Mouse (Mus musculus): ENCODE results near the gene Zfp78.
"Not testable (repeated sequence)": the region's sequence is repeated elsewhere in the genome, so short reads cannot be mapped to it uniquely, and the experiment has no call there.

Gene Zfp78

DNA sequence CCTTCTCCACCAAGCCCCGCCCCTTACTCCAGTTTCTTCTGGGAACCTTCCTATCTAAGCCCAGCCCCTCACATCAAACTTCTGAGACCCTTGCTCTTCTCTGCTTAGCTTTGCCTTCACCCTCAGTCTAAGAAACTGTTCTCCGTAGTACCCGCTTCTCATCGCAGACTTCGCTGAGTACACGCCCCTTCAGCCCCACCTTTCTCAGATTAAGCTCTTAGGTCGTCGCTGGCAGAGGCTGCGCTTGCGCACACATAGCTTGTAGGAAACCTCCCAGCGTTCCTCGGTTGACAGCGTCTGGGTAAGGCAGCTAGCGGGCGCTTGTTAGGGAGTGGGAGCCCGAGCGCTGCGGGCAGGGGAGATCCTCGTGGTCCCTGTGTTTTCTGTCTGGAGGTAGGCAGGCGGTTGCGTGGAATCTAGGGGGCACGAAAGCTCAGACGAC is at the start of gene Zfp78:
Zfp78 (plus strand) TSS at position 234 of the 442 bp plus-strand sequence.
- peak in 1 of 2 experiments; percentile 29 for DNase-seq (ENCODE audit: low read depth in 1 of 2, low spot score in 2 of 2)

DNA sequence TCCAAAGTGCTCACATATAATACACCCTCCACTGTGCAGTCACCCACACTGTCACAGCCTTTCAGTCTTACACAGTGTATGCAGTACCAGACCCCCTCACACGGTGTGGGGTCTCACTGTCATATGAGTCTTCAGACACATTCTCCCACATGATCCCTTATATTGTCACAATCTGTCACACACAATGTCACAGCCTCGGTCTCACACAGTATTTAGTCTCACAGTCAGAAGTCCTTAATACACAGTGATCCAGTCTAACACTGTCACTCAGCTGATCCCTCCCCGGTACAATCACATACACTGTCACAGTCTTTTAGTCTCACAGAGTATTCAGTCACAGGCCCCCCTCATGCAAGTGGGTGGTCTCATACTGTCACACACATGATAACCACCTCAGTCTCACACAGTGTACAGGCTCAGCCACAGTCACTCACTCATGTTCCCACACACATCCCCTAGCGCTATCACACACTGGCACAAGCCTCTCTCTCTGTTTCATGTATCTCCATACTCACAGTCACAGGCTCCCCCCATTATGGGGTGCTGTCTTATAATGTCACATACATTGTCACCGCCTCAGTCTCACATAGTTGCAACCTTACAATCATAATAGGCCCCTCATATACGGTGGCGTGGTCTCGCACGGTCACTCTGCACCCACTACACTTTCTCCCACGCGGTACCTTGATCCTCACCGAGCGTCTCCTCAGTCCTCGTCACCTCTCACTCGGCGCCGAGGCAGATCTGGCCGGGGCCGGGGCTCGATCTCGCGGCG is 32.4 kb upstream of the Zfp78 start:
- DNase-seq (ENCODE audit: low read depth in 1 of 2, low spot score in 2 of 2): no peak

DNA sequence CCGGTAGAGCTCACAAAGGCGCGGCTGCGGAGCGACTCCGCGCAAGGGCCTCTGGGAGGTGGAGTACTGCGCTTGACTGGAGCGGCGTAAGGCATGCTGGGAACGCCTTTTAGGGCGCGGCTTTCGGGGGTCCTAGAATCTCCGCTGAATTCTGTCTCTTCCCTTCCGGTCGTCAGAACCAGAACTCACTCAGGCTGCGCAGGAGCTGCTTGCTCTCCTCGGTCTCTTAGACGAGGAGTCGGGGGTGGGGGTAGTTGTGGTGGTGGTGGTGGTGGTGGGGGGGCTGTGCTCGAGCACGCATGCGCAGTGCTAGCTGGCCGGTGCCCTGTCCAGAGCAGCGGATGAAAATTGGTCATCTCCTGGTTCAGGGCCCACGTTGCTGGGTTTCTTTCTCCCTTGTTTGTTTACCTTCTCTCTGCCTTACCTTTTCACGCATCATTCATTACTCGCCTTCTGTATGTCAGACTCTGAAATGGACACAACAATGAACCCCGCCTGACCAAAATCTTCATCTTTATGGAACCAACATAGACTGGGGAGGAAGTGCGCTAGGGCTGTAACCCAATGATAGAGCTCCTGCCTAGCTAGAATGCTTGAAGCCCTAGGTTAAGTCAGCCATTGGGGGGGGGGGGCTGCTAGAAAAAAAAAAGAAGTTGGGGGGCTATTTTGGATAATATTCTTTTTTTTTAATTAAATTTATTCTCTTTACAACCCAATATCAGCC is 31.7 kb upstream of the Zfp78 start, which contains the start of gene Zfp583:
Zfp583 (minus strand) TSS at position 53 of the 724 bp plus-strand sequence.
- DNase-seq (ENCODE audit: low read depth in 1 of 2, low spot score in 2 of 2): peak; percentile 11 to 45

DNA sequence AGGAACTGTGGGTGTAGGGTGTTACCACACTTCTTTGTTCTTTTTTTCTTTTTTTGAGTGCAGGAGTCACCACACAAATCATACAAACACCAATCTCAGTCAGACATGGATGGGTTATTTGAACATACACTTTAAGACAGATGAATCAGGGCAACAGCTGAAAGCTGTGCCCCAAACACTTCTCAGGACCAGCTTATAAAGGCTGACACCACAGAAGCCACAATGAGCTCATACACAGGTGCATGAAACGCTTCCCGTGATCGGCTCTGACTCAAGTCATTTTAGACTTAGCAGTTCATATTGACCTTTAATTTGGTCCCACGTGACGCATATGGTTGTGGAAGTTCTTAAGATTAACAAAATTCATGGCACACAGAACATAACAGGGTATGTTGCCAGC is 23.2 kb upstream of the Zfp78 start:
- no peak for DNase-seq (ENCODE audit: low read depth in 1 of 2, low spot score in 2 of 2)

DNA sequence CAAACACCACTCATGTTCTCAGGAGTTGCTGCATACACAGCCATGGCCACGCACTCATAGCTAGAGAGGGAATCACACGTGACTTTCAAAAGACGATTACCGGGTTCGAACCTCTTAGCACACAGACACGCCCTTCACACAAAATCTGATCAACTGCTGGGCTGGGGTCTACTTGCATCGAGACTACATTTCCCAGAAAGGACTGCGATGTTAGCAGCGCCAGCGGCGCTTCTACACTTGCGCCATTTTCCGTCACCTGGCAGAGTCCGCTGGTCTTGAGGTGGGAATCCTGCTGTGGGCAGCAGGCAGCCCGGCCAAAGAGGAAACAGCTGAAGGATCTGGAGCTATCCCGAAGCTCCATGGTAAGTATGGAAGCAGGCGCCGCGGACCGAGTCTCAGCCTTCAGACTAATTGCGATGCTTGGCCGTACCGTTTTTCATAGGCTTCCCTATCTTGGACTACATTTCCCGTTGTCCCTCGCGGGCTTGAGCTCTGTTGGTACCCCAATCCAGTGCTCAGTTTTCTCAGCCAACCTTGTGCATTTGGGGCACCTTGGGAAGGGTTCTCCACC is 19.5 kb upstream of the Zfp78 start, which contains the start of gene Gm3854:
Gm3854 (plus strand) TSS at position 259 of the 571 bp plus-strand sequence.
- no peak for DNase-seq (ENCODE audit: low read depth in 1 of 2, low spot score in 2 of 2)

DNA sequence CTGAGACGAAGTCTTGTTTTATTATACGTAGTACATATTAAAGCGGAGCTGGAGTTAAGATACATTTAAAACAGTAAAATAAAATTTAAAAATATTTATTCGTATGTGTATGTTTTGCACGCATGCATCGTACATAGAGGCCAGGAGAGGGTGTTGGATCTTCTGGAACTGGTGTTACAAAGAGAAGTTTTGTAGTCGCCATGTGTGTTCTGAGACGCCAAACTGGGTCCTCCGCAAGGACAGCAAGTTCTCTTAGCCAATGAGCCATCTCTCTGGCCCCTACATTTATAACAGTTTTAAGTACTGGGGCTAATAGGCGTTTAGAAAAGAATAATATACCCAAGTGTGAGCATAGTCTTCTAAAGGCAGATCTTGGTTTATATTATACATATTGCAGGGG is 19.0 kb upstream of the Zfp78 start:
- no peak for DNase-seq (ENCODE audit: low read depth in 1 of 2, low spot score in 2 of 2)

DNA sequence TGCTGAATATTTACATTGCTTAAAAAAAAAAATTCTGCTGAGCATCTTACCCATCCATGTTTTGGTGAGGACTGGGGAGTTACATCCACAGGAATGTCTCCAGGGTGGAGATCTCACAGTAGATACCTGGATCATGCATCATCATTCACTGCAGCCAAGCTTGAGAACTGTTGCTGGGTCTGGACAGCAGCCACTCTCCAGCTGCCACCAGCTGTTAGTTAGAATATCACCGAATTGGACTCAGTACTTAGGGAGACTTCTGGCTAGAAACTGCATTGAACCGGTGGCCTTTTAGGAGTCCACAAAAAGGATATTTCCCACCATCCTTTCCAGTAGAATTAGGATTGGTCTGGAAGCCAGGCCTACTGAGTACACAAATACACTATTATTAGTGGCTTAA is 5.0 kb upstream of the Zfp78 start:
- no peak for DNase-seq (ENCODE audit: low read depth in 1 of 2, low spot score in 2 of 2)

DNA sequence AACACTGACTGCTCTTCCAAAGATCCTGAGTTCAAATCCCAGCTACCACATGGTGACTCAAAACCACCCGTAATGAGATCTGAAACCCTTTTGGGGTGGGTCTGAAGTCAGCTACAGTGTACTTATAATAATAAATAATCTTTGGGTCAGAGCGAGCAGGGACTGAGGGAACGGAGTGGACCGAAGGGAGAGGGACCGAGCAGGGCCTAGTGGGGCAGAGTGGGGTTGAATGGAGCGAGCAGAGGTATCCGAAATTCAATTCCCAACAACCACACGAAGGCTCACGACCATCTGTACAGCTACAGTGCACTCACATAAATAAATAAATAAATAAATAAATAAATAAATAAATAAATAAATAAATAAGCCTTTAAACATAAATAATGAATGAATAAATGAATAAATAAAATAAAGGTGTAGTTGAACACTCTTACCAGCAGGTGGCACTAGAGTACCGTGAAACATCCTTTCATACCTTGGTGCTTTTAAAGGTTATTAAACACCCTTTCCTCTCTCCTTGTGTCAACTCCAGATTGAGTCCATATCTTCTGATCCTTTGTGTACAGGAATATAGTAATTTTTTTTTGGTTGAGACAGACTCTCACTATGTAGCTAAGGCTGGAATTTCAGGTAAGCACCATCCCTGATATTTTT is 4.0 kb upstream of the Zfp78 start:
- DNase-seq (ENCODE audit: low read depth in 1 of 2, low spot score in 2 of 2): no peak

DNA sequence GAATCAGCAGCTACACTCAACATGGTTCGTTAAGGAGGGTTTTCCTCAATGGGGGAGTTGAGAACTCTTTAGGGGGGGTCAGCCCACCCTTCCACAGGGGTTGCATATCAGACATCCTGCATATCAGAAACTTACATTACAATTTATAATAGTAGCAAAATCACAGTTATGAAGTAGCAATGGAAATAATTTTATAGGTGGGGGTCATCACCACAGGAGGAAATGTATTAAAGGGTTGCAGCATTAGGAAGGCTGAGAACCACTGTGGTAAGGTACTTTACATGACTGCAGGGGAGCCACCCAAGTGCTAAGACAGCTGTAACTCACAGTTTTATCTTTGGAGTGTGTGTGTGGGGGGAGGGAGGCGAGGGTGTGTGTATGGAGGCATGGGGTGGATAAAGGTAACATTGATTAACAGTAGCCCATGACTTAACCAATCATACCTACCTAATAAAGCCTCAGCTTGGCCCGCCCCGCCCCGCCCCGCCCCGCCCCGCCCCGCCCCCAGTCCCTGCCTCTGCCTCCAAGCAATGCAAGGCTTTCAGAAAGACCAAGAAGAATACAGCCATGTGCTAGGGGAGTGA is 2.5 kb upstream of the Zfp78 start:
- DNase-seq (ENCODE audit: low read depth in 1 of 2, low spot score in 2 of 2): no peak

DNA sequence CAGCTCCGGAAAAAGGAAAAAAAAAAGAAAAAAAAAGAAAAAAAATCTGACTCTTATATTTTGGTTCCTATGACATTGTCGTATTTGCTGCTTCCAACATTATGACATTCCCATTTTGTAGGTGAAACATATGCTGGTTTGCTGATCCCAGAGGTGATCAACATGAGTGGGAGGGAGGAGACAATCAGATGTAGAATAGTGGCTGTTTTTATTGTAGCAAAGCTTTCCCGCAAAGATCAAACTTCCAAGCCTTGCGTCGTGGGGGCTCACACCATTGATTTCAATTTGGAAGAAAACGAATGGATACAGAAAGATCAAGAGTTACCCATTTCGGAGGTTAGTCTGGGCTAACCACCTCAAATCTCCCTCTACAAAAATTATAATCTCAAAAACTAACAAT is 1.3 kb upstream of the Zfp78 start:
- DNase-seq (ENCODE audit: low read depth in 1 of 2, low spot score in 2 of 2): no peak

DNA sequence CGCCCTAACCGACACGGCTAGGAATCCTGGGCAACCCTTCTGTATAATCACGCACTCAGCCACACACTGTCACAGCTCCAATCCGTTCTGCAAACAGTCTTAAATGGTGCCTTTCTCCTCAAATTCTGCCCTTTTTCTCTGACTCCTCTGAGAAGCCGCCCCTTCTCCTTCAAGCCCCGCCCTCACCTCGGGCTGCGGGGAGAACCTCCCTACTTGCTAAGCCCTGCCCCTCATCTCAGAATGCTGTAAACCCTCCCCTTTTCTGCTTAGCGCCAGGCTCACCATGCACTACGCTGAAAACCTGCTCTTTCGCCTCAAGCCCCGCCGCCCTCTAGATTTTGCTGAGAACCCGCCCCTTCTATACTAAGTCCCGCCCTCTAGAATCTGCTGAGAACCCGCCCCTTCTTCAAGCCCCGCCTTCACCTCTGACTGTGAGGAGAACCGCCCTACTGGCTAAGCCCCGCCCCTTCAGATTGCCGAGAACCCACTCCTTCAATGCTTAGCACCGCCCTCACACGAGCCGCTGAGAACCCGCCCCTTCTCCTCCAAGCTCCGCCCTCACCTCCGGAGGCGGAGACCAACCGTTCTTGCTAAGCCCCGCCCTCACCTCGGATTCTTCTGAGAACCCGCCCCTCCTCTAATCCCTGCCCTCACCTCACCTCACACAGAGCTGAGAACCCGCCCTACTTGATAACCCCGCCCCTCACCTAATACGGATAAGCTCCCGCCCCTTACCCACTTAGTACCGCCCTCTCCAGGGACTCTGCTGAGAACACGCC is 623 bp upstream of the Zfp78 start:
- peak; percentile 93 to 97 for DNase-seq (ENCODE audit: low read depth in 1 of 2, low spot score in 2 of 2)

DNA sequence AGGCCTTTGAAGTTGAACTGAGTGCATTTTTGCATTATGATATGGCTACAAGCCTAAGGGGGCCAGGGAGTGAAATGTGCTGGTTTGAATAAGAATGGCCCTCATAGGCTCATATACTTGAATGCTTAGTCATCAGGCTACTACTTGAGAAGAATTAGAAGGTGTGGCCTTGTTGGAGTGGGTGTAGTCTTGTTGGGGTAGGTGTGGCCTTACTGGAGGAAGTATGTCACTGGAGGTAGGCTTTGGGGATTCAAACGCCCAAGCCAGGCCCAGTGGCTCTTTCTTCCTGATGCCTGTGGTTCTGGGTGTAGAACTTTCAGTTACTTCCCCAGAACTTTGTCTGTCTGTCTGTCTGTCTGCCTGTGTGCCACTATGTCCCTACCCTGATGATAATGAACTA is 1.7 kb downstream of the Zfp78 start:
- no peak for DNase-seq (ENCODE audit: low read depth in 1 of 2, low spot score in 2 of 2)

DNA sequence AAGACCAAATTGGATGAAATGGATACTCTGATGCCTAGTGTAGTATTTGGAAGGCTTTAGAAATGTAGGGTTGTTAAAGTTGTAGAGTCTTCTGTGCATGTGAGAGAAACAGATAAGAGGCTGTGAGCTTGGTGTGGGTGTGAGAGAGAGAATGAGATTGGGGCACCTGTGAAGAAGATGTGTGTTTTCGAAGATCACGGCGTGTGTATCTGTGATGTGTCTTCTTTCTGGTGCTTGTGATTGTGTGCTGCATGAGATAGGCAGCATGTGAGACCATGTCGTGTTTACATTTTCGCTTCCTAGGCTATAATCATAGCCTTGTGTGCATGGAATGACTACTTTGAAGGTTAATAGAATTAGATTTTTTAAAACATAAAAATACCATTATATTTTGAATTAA is 4.1 kb downstream of the Zfp78 start:
- no peak for DNase-seq (ENCODE audit: low read depth in 1 of 2, low spot score in 2 of 2)

DNA sequence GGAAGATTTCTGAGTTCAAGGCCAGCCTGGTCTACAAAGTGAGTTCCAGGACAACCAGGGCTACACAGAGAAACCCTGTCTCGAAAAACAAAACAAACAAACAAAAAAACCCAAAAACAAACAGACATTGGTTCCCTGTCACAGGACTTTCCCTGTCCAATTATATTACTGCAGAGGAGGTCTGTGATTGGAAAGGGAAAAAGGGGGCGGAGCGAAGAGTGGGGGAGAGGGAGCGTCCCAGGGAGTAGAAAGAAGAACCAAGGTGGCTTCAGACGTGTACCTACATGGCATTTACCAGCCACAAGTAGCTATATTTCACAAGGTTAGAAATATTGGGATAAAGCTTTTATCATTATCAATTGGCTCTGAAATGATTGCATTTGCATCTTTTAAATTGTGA is 5.1 kb downstream of the Zfp78 start:
- not testable (repeated sequence) for DNase-seq (ENCODE audit: low read depth in 1 of 2, low spot score in 2 of 2)

DNA sequence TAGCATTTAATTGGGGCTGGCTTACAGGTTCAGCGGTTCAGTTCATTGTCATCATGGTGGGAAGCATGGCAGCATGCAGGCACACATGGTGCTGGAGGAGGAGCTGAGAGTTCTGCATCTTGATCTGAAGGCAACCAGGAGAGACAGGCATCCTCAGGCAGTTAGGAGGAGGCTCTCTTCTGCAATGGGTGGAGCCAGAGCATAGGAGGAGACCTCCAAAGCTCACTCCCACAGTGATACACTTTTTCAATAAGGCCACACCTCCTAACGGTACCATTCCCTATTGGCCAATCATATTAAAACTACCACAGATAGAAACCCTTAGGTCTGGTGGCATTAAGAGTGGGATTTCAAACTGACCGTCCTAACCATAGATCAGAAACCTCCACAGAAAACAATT is 6.4 kb downstream of the Zfp78 start:
- no peak for DNase-seq (ENCODE audit: low read depth in 1 of 2, low spot score in 2 of 2)

DNA sequence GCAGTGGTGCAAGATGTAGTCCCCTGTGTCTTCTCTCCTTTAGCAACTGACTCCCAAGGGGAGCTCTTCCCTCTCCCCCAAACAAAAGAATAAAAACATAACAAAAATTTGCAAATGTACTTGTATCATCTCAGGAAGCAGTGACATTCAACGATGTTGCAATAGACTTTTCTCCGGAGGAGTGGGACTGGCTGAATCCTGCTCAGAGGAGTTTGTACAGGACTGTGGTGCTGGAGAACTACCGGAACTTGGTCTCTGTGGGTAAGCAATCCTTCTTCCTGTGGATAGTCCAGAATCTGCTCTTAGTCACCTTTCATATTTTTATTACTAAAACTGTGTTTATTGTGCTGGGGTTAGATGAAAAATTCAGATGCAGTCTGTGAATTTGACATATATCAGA is 9.9 kb downstream of the Zfp78 start:
- DNase-seq (ENCODE audit: low read depth in 1 of 2, low spot score in 2 of 2): no peak

DNA sequence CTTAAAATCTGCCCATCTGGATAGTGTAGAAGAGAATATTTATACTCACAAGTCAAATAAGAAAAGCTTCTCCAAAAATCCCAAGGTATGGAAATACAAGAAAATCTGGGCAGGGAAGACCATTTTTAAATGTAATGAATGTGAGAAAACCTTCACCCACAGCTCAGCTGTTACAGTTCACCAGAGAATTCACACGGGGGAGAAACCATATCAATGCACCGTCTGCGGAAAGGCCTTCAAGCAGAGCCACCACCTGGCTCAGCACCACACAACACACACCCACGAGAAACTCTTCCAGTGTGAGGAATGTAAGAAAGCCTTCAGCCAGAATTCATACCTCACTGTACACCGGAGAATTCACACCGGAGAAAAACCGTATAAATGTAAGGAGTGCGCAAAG is 15.4 kb downstream of the Zfp78 start:
- DNase-seq (ENCODE audit: low read depth in 1 of 2, low spot score in 2 of 2): no peak

DNA sequence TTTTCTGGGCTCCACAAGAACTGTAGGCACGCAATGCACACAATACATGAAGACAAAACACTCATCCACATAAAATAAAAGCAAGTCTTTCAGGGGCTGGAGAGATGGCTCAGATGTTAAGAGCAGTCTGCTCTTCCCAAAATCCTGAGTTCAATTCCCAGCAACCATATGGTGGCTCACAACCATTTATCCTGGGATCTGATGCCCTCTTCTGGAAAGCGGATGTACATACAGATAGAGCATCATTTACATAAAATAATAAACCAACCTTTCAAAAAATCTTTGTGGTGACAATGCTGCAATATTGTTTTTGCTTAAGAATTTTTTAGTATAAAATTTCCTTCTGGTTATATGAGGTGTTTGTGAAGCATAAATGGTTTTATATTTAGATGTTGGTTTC is 18.4 kb downstream of the Zfp78 start:
- no peak for DNase-seq (ENCODE audit: low read depth in 1 of 2, low spot score in 2 of 2)

DNA sequence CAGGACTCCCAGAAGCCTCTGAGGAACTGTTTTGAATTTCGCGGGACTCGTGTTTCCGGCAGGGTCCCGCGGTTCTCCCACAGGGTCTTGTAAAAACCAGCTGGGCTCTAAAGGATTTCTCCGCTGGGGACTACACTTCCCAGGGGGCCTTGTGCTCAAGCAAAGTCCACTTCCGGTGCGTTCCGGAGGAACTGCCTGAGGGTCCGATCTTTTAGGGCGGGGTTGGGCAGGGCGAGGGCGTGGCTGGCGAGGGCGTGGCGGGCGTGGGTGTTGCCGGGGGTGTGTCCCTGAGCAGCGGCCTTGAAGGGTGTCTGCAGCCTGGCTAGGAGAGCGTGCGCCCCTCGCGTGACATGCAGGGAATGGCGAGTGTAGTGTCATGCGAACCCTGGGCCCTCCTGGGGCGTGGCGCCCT is 20.0 kb downstream of the Zfp78 start, which contains the start of gene Zfp28:
Zfp28 (plus strand) TSS at position 252 of the 412 bp plus-strand sequence.
- DNase-seq (ENCODE audit: low read depth in 1 of 2, low spot score in 2 of 2): peak; percentile 61 to 66

DNA sequence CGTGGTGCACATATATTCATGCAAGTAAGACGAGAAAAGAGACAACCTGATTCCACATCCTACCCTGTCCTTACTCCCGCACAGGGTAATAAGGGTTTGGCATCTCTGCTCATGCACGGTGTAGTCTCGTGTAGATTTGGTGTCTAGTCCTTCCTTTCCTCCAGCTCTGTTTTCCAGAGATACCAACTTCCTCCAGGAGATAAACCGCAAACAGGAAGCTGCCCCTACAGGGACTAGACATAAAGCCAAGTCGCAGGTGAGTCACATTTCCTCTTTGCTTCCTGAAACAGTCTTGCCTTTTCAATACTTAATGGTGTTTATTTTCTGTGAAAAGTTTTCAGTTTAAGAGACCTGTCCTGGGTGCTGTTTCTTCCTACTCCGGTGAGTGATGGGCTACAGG is 20.9 kb downstream of the Zfp78 start:
- DNase-seq (ENCODE audit: low read depth in 1 of 2, low spot score in 2 of 2): no peak
